Mouse (Mus musculus) CD4-positive helper T cell, adult 2 months (primary cell): ENCODE data around the gene Clca4a.
"Not testable (repeated sequence)": the region's sequence is repeated elsewhere in the genome, so short reads cannot be mapped to it uniquely, and the experiment has no call there.

Experiments
- DNase-seq: peaks from one replicate; pipeline ENCODE4 v3.0.0-alpha.2; 2012; ENCODE audit warnings: low read depth, missing footprints, low spot score

The Clca4a gene

GRCm38 (mm10) chr3:144974945-144975344 is at the start of gene Clca4a:
TSS of gene Clca4a (minus strand) at chr3:144975045.
- no peak for DNase-seq

GRCm38 (mm10) chr3:145017807-145018206 is 43.0 kb upstream of the Clca4a start:
- DNase-seq = no peak

- no peak for DNase-seq
Measured at GRCm38 (mm10) chr3:145004422-145004821, 29.6 kb upstream of the Clca4a start.

- DNase-seq = no peak
Measured at GRCm38 (mm10) chr3:145000912-145001311, 26.1 kb upstream of the Clca4a start.

GRCm38 (mm10) chr3:144993055-144993454 is 18.2 kb upstream of the Clca4a start:
- DNase-seq = no peak

GRCm38 (mm10) chr3:144992618-144993017 is 17.8 kb upstream of the Clca4a start:
- DNase-seq = no peak

GRCm38 (mm10) chr3:144985890-144986289 is 11.0 kb upstream of the Clca4a start:
- no peak for DNase-seq

- DNase-seq = no peak
Measured at GRCm38 (mm10) chr3:144980551-144980950, 5.7 kb upstream of the Clca4a start.

- no peak for DNase-seq
Measured at GRCm38 (mm10) chr3:144977631-144978030, 2.8 kb upstream of the Clca4a start.

- no peak for DNase-seq
Measured at GRCm38 (mm10) chr3:144976091-144976490, 1.2 kb upstream of the Clca4a start.

GRCm38 (mm10) chr3:144971553-144972270 is 3.1 kb downstream of the Clca4a start:
- DNase-seq = no peak

GRCm38 (mm10) chr3:144969755-144970154 is 5.1 kb downstream of the Clca4a start:
- DNase-seq = no peak

- no peak for DNase-seq
Measured at GRCm38 (mm10) chr3:144966074-144966473, 8.8 kb downstream of the Clca4a start.

GRCm38 (mm10) chr3:144950829-144951228 is 24.0 kb downstream of the Clca4a start:
- DNase-seq = no peak

GRCm38 (mm10) chr3:144947376-144947775 is 27.5 kb downstream of the Clca4a start:
- DNase-seq = not testable (repeated sequence)

GRCm38 (mm10) chr3:144933625-144934024 is 41.2 kb downstream of the Clca4a start:
- not testable (repeated sequence) for DNase-seq

- no peak for DNase-seq
Measured at GRCm38 (mm10) chr3:144933011-144933491, 41.8 kb downstream of the Clca4a start.

GRCm38 (mm10) chr3:144932335-144932734 is 42.5 kb downstream of the Clca4a start, which contains the start of gene Clca4b:
TSS of gene Clca4b (minus strand) at chr3:144932529.
- DNase-seq = no peak

- no peak for DNase-seq
Measured at GRCm38 (mm10) chr3:144914014-144914413, 60.8 kb downstream of the Clca4a start.
